Mouse (Mus musculus) heart, postnatal 25 days (tissue): Measurements from ENCODE around the gene Gm20662. TPM values are rescaled to one million over a fixed set of nuclear protein-coding genes. Genes with fewer than 3 reads are reported as not detected.
A peak's percentile ranks its signal among the peaks of the same experiment; 100 is the strongest.
"Not testable (repeated sequence)": the region's sequence is repeated elsewhere in the genome, so short reads cannot be mapped to it uniquely, and the experiment has no call there.

ENCODE experiments used
- DNase-seq: peaks from one replicate; pipeline ENCODE4 v3.0.0; 2022; ENCODE audit warnings: low spot score
- intact Hi-C: fragments of 180-260 bp; cut with DNase I; formaldehyde crosslinking; loops from one replicate; pipeline ENCODE4 v1.15.1; 2025
- total RNA-seq, 2 experiments: library from RNA; stranded (reverse); gene quantifications; 2 replicates each; pipeline ENCODE4 v1.2.3; 2021

The Gm20662 gene
- total RNA-seq, 2 experiments from 2014 or later: 1.1 to 1.4 TPM

- peak; percentile 100 for DNase-seq
- intact Hi-C loops: loop anchor here (5.0 kb wide), 1 partner anchor 50 kb away; the partner anchor contains the start of gene Amigo3
Measured at GRCm38 (mm10) chr9:108001922-108002770, 6.0 kb downstream of the Gm20662 start, which contains the start of gene Ip6k1. Ip6k1 (plus strand) TSS chr9:108002501.

GRCm38 (mm10) chr9:108002778-108003530, 6.8 kb downstream of the Gm20662 start:
- DNase-seq: no peak
- intact Hi-C loops: loop anchor here (5.0 kb wide), 1 partner anchor 49 kb away; the partner anchor contains the start of gene Amigo3

GRCm38 (mm10) chr9:108003531-108003890, 7.4 kb downstream of the Gm20662 start:
- intact Hi-C loops: loop anchor here (5.0 kb wide), 1 partner anchor 49 kb away; the partner anchor contains the start of gene Amigo3
- DNase-seq: no peak

- DNase-seq: no peak
- intact Hi-C loops: no loop called here
Measured at GRCm38 (mm10) chr9:108008041-108008440, 11.9 kb downstream of the Gm20662 start.

- intact Hi-C loops: no loop called here
- no peak for DNase-seq
Measured at GRCm38 (mm10) chr9:108010385-108010784, 14.2 kb downstream of the Gm20662 start.

GRCm38 (mm10) chr9:108013577-108013976, 17.4 kb downstream of the Gm20662 start:
- DNase-seq, intact Hi-C loops: not testable (repeated sequence)

GRCm38 (mm10) chr9:108017127-108017526, 21.0 kb downstream of the Gm20662 start:
- DNase-seq: no peak
- intact Hi-C loops: no loop called here

GRCm38 (mm10) chr9:108020741-108021140, 24.6 kb downstream of the Gm20662 start:
- DNase-seq: no peak

GRCm38 (mm10) chr9:108023216-108023615, 27.1 kb downstream of the Gm20662 start:
- no peak for DNase-seq
- intact Hi-C loops: no loop called here

More at GRCm38 (mm10) chr9:108020741-108021140, 24.6 kb downstream of the Gm20662 start:
- intact Hi-C loops: no loop called here

- DNase-seq: no peak
- intact Hi-C loops: no loop called here
Measured at GRCm38 (mm10) chr9:108026584-108026983, 30.4 kb downstream of the Gm20662 start.

GRCm38 (mm10) chr9:108027867-108028266, 31.7 kb downstream of the Gm20662 start:
- intact Hi-C loops: no loop called here
- no peak for DNase-seq

- DNase-seq: no peak
- intact Hi-C loops: no loop called here
Measured at GRCm38 (mm10) chr9:108032126-108032525, 36.0 kb downstream of the Gm20662 start.

- DNase-seq: no peak
- intact Hi-C loops: no loop called here
Measured at GRCm38 (mm10) chr9:108035331-108036156, 39.4 kb downstream of the Gm20662 start.

GRCm38 (mm10) chr9:108044751-108045492, 48.8 kb downstream of the Gm20662 start:
- intact Hi-C loops: no loop called here
- no peak for DNase-seq

GRCm38 (mm10) chr9:108046582-108046981, 50.4 kb downstream of the Gm20662 start:
- intact Hi-C loops: no loop called here
- DNase-seq: no peak

GRCm38 (mm10) chr9:108047601-108048565, 51.7 kb downstream of the Gm20662 start:
- intact Hi-C loops: no loop called here
- no peak for DNase-seq

- intact Hi-C loops: no loop called here
- no peak for DNase-seq
Measured at GRCm38 (mm10) chr9:108048566-108048955, 52.4 kb downstream of the Gm20662 start.

- intact Hi-C loops: no loop called here
- DNase-seq: peak; percentile 96
Measured at GRCm38 (mm10) chr9:108049016-108049455, 52.9 kb downstream of the Gm20662 start, which contains the start of gene Gmppb. Gmppb (plus strand) TSS chr9:108049242.
